Mouse (Mus musculus) liver, embryonic 14.5 days (tissue): ENCODE results near the gene Ktn1. TPM values are rescaled to one million over a fixed set of nuclear protein-coding genes. Genes with fewer than 3 reads are reported as not detected.

ENCODE experiments used
- ATAC-seq: fragments of 200-750 bp; cut with Nextera tagmentation; 2 replicates; pipeline ENCODE4 v1.8.0; 2017; ENCODE audit warnings: moderate number of reproducible peaks, mild to moderate bottlenecking, moderate library complexity; ENCODE audit not compliant: insufficient read depth
- DNase-seq, 3 experiments: peaks; one replicate each; pipeline ENCODE4 v3.0.0-alpha.2; 2012 to 2013; ENCODE audit warnings: low read depth in 3 of 3, low spot score in 3 of 3
- H3K27ac ChIP-seq: fragments of 300-500 bp; sonication (generic); 2 replicates; pipeline ENCODE4 v1.5.1; 2014; ENCODE audit warnings: moderate library complexity, mild to moderate bottlenecking, control low read depth, inconsistent platforms
- H3K27me3 ChIP-seq: fragments of 300-500 bp; sonication (generic); 2 replicates; pipeline ENCODE4 v1.6.1; 2014; ENCODE audit warnings: mild to moderate bottlenecking, low read length, moderate library complexity; ENCODE audit not compliant: control insufficient read depth, insufficient read depth
- H3K36me3 ChIP-seq: fragments of 300-500 bp; sonication (generic); replicated peaks from 2 replicates; pipeline ENCODE4 v1.6.1; 2014; ENCODE audit warnings: low read depth; ENCODE audit not compliant: control insufficient read depth, insufficient read depth
- H3K4me1 ChIP-seq, 2 experiments: fragments of 200-500 bp in 1 of 2; fragments of 300-500 bp in 1 of 2; sonication (generic) in 1 of 2; replicated peaks; 2 replicates each; pipeline ENCODE4 v1.6.1; 2012 to 2014; ENCODE audit warnings: antibody characterized with exemption in 1 of 2, inconsistent platforms in 1 of 2, low read length in 1 of 2; ENCODE audit not compliant: control insufficient read depth in 2 of 2, insufficient read depth in 2 of 2
- H3K4me2 ChIP-seq: fragments of 300-500 bp; sonication (generic); 2 replicates; pipeline ENCODE4 v1.6.1; 2014; ENCODE audit warnings: low read depth, mild to moderate bottlenecking, control low read depth, moderate library complexity
- H3K4me3 ChIP-seq, 2 experiments: fragments of 200-500 bp in 1 of 2; fragments of 300-500 bp in 1 of 2; sonication (generic) in 1 of 2; 2 replicates each; pipeline ENCODE4 v1.5.1; 2012 to 2014; ENCODE audit warnings: low read depth in 2 of 2, low read length in 2 of 2, mild to moderate bottlenecking in 2 of 2, control low read depth in 1 of 2, inconsistent platforms in 1 of 2, moderate library complexity in 1 of 2; ENCODE audit not compliant: insufficient read depth in 1 of 2
- H3K9ac ChIP-seq: fragments of 300-500 bp; sonication (generic); replicated peaks from 2 replicates; pipeline ENCODE4 v1.6.1; 2014; ENCODE audit warnings: mild to moderate bottlenecking, control low read depth, moderate library complexity
- H3K9me3 ChIP-seq: fragments of 300-500 bp; sonication (generic); 2 replicates; pipeline ENCODE4 v1.6.1; 2016; ENCODE audit warnings: low read length, mixed read lengths; ENCODE audit not compliant: control insufficient read depth
- CTCF ChIP-seq: IDR thresholded peaks from 2 replicates; pipeline ENCODE4 v1.5.1; 2016; ENCODE audit warnings: antibody characterized with exemption, low read depth, control low read depth
- EP300 ChIP-seq: IDR thresholded peaks from 2 replicates; pipeline ENCODE4 v1.6.1; 2016; ENCODE audit warnings: antibody characterized with exemption, low read depth
- WGBS: fragments of 180-500 bp; shearing (Covaris S2); extraction: QIAGEN DNeasy Blood & Tissue Kit; methylation state at CpG from one replicate; pipeline ENCODE4 v1.1.7; 2014; ENCODE audit not compliant: insufficient replicate concordance; 5-methylcytosine and 5-hydroxymethylcytosine counted together
- polyA plus RNA-seq, 2 experiments: library from polyadenylated mRNA; depleted of rRNA in 1 of 2; stranded (reverse) in 1 of 2; unstranded in 1 of 2; fragments of >200 nt; fragmentation: Nextera tagmentation in 1 of 2; extraction: Ambion mirVana in 1 of 2; gene quantifications; 2 replicates each; pipeline versions ENCODE4 v1.2.1 to v1.2.3; 2012 to 2014

The Ktn1 gene
- polyA plus RNA-seq, 2 experiments = 7.7 to 11.5 TPM

GRCm38 (mm10) chr14:47748714-47749113 lies 100.5 kb downstream of the Ktn1 start:
- Histone ChIP-seq H3K36me3 (no peaks in the 10 kb centered on the region), H3K27me3 (no peaks in the 10 kb centered on the region), H3K4me1 (no peaks in the 10 kb centered on the region), H3K27ac (no peak overlapping the region), H3K9me3 (no peaks in the 10 kb centered on the region), H3K4me3 (no peak overlapping the region), H3K4me2 (no peak overlapping the region), H3K9ac (no peak overlapping the region)
- DNase-seq (no peak), ATAC-seq (no peak)
- 77% methylated on average over 3 of the region's 3 CpGs for WGBS
- TF ChIP-seq EP300 (no peak), CTCF (no peak)

- Histone ChIP-seq H3K27ac (no peak overlapping the region), H3K4me1 (no peaks in the 10 kb centered on the region), H3K4me3 (no peak overlapping the region), H3K4me2 (no peak overlapping the region), H3K9ac (no peak overlapping the region), H3K27me3 (no peaks in the 10 kb centered on the region), H3K36me3 (no peaks in the 10 kb centered on the region), H3K9me3 (no peaks in the 10 kb centered on the region)
- ATAC-seq (no peak), DNase-seq (peak in 2 of 3 experiments; percentile 6 to 9)
- TF ChIP-seq CTCF (peak; percentile 60), EP300 (no peak)
- WGBS = 48% methylated on average over 8 of the region's 8 CpGs
Measured at GRCm38 (mm10) chr14:47751422-47752205, 103.4 kb downstream of the Ktn1 start.

GRCm38 (mm10) chr14:47753561-47753960 lies 105.3 kb downstream of the Ktn1 start:
- H3K4me3 ChIP-seq = no peak overlapping the region
- no peak overlapping the region for H3K9ac ChIP-seq
- no peak for TF ChIP-seq CTCF
- TF ChIP-seq EP300 = no peak
- no peaks in the 10 kb centered on the region for H3K4me1 ChIP-seq
- no peak overlapping the region for H3K27ac ChIP-seq
- DNase-seq (no peak), ATAC-seq (no peak)
- no peaks in the 10 kb centered on the region for H3K36me3 ChIP-seq
- no peak overlapping the region for H3K4me2 ChIP-seq
- no peaks in the 10 kb centered on the region for H3K27me3 ChIP-seq
- no peaks in the 10 kb centered on the region for H3K9me3 ChIP-seq
- WGBS = 47% methylated on average over 3 of the region's 3 CpGs

- Histone ChIP-seq H3K4me2 (no peak overlapping the region), H3K4me1 (no peaks in the 10 kb centered on the region), H3K4me3 (no peak overlapping the region), H3K36me3 (no peaks in the 10 kb centered on the region), H3K27me3 (no peaks in the 10 kb centered on the region), H3K9me3 (no peaks in the 10 kb centered on the region), H3K27ac (no peak overlapping the region), H3K9ac (no peak overlapping the region)
- no peak for DNase-seq
- ATAC-seq = no peak
- TF ChIP-seq EP300 (no peak), CTCF (no peak)
- WGBS = 60% methylated on average over 4 of the region's 4 CpGs
Measured at GRCm38 (mm10) chr14:47754253-47754897, 106.1 kb downstream of the Ktn1 start.

GRCm38 (mm10) chr14:47756411-47757065 lies 108.3 kb downstream of the Ktn1 start:
- H3K4me1 ChIP-seq = no peaks in the 10 kb centered on the region
- no peak overlapping the region for H3K4me2 ChIP-seq
- ATAC-seq (no peak), DNase-seq (no peak)
- WGBS = 64% methylated on average over 9 of the region's 9 CpGs
- H3K9ac ChIP-seq = no peak overlapping the region
- no peak overlapping the region for H3K4me3 ChIP-seq
- no peaks in the 10 kb centered on the region for H3K36me3 ChIP-seq
- no peaks in the 10 kb centered on the region for H3K9me3 ChIP-seq
- TF ChIP-seq CTCF (no peak), EP300 (no peak)
- H3K27ac ChIP-seq = no peak overlapping the region
- no peaks in the 10 kb centered on the region for H3K27me3 ChIP-seq
